Mouse (Mus musculus) cerebellum, adult 8-10 months (tissue): ENCODE results near the gene Gm21858.
"Not testable (repeated sequence)": the region's sequence is repeated elsewhere in the genome, so short reads cannot be mapped to it uniquely, and the experiment has no call there.

Source experiments
- DNase-seq: peaks from one replicate; pipeline ENCODE4 v3.0.0; 2022

Gm21858 gene

DNA sequence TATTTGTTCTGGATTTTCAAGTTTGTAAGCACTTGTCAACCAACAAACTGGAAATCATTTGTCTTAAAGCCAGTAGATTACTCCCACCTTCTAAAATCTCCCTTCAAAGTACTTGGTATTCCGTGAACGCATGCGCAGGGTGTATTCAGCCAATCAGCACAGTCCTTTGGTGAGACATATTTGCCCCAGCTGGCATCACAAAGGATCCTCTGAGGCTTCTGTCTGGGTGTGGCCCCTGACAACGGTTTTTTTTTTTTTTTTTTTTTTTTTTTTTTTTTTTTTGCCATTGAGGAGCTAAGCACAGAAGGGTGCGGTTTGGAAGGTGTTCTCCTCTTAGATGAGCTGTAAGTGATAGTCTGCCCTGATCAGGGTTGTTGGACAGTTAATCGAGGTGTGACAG, at the start of gene Gm21858:
Gene Gm21858 (plus strand): TSS at position 301 of the 400 bp plus-strand sequence.
- DNase-seq, result not testable (repeated sequence)
